Mouse (Mus musculus): ENCODE results near the gene Rbm39.

- TF ChIP-seq TCF12 (IDR thresholded peaks at IDR 0.05; ENCODE audit: low read depth, low read length) (no peak), CTCF (conservative IDR thresholded peaks at IDR 0.05 in 1 of 2, IDR thresholded peaks at IDR 0.05 in 1 of 2; ENCODE audit: low read depth in 2 of 2, low read length in 2 of 2) (no peak), POLR2A (IDR thresholded peaks at IDR 0.05; ENCODE audit: low read depth, low read length) (no peak), UBTF (IDR thresholded peaks at IDR 0.05; ENCODE audit: low read depth, low read length) (no peak), TBP (conservative IDR thresholded peaks at IDR 0.05; ENCODE audit: low read depth, low read length) (no peak), MAX (IDR thresholded peaks at IDR 0.05; ENCODE audit: low read length) (no peak), EP300 (IDR thresholded peaks at IDR 0.05; ENCODE audit: low read length) (no peak), JUND (conservative IDR thresholded peaks at IDR 0.05; ENCODE audit: low read depth, low read length) (no peak), IRF4 (IDR thresholded peaks at IDR 0.05; ENCODE audit: low read depth, low read length) (no peak), CHD2 (IDR thresholded peaks at IDR 0.05; ENCODE audit: low read length) (no peak)
Measured at GRCm38 (mm10) chr2:156177651-156178050, 2.4 kb downstream of the Rbm39 start.
